Mouse (Mus musculus): ENCODE data around the gene Leng1. TPM values are rescaled to one million over a fixed set of nuclear protein-coding genes. Genes with fewer than 3 reads are reported as not detected.
"Not testable (repeated sequence)": the region's sequence is repeated elsewhere in the genome, so short reads cannot be mapped to it uniquely, and the experiment has no call there.

The Leng1 gene
- polyA plus RNA-seq, 1 experiment from 2014 or later, result 16.3 TPM

DNA sequence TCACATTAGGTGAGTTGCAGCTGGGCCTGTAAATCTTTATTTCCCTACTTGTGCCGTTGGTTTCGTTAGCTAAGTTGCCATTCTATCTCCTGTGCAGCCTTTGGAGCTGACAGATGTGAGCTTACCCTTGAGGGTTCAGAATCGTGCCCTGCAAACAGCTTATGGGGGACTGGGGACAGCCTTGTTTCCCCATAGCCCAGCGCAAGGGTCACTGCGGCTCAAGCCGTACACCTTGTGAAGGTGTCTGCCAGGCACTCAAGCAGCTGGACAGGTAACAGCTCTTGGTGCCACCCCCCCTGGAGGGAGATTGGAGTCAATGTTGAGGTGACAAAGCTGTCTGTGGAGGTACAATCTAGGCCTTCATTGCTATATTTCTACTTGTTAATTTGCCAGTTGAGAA lies 40.3 kb upstream of the Leng1 start:
- H3K4me2 ChIP-seq, result peak overlapping the region; percentile 92
- H3K4me3 ChIP-seq (ENCODE audit: low read depth, low read length), result peak overlapping the region; percentile 78
- H3K27me3 ChIP-seq (ENCODE audit: control insufficient read depth, insufficient read depth, low read length), result no peaks in the 10 kb centered on the region
- H3K9ac ChIP-seq (ENCODE audit: low read depth, low read length), result peak overlapping the region; percentile 87
- no peak overlapping the region for H3K27ac ChIP-seq (ENCODE audit: low read depth, low read length)
- 37% methylated on average over 6 of the region's 6 CpGs for WGBS (ENCODE audit: insufficient replicate concordance)
- peaks cover 5% of the 10 kb centered on the region for H3K36me3 ChIP-seq (ENCODE audit: control insufficient read depth, insufficient read depth, low read length)
- ATAC-seq (replicated peaks; ENCODE audit: insufficient number of reproducible peaks, low FRiP score, low TSS enrichment), result no peak
- peaks cover 8% of the 10 kb centered on the region for H3K4me1 ChIP-seq (ENCODE audit: control insufficient read depth, insufficient read depth, low read length)
- H3K9me3 ChIP-seq (replicated peaks; ENCODE audit: control insufficient read depth, low read length), result no peaks in the 10 kb centered on the region

DNA sequence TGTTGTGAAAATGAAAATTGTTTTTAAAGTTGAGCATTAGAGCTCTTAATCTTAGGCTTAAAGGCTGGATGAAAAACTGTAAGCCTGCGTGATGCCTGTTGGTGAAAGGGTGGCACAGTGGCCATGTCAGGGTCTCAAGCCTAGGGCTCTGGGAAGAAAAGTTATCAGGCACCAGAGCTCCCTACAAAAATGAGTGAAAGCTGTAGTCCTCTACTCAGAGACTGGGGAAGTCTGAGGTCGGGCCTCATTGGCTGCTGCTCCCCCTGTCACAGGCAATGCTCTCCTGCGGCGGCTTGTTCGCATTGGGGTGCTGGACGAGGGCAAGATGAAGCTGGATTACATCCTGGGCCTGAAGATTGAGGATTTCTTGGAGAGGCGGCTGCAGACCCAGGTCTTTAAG lies 39.8 kb upstream of the Leng1 start:
- peak overlapping the region; percentile 78 for H3K4me3 ChIP-seq (ENCODE audit: low read depth, low read length)
- not testable (repeated sequence) for H3K27me3 ChIP-seq (ENCODE audit: control insufficient read depth, insufficient read depth, low read length); H3K36me3 ChIP-seq (ENCODE audit: control insufficient read depth, insufficient read depth, low read length); ATAC-seq (replicated peaks; ENCODE audit: insufficient number of reproducible peaks, low FRiP score, low TSS enrichment); H3K4me1 ChIP-seq (ENCODE audit: control insufficient read depth, insufficient read depth, low read length); H3K9me3 ChIP-seq (replicated peaks; ENCODE audit: control insufficient read depth, low read length)
- H3K9ac ChIP-seq (ENCODE audit: low read depth, low read length), result peak overlapping the region; percentile 87
- WGBS (ENCODE audit: insufficient replicate concordance), result 8% methylated on average over 6 of the region's 7 CpGs
- peak overlapping the region; percentile 88 for H3K27ac ChIP-seq (ENCODE audit: low read depth, low read length)
- peak overlapping the region; percentile 92 for H3K4me2 ChIP-seq

DNA sequence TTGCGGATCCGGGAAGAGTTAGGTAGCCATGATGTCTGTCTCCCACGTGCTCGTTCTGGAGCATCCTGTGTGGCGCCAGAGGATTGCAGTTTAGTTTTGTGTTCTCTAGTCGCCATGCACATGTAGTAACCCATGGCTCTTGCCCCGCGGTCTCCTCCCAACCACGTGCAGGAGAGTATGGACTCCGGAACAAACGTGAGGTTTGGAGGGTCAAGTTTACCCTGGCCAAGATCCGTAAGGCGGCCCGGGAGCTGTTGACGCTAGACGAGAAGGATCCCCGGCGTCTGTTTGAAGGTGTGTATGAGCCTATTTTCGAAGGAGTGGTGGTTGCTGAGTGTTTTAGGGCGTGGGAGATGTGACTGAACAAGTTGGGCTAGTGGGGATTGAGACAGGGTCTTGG lies 38.8 kb upstream of the Leng1 start:
- H3K4me3 ChIP-seq (ENCODE audit: low read depth, low read length), result peak overlapping the region; percentile 78
- H3K27me3 ChIP-seq (ENCODE audit: control insufficient read depth, insufficient read depth, low read length), result no peaks in the 10 kb centered on the region
- peak overlapping the region; percentile 87 for H3K9ac ChIP-seq (ENCODE audit: low read depth, low read length)
- H3K9me3 ChIP-seq (replicated peaks; ENCODE audit: control insufficient read depth, low read length), result no peaks in the 10 kb centered on the region
- H3K4me1 ChIP-seq (ENCODE audit: control insufficient read depth, insufficient read depth, low read length), result peaks cover 8% of the 10 kb centered on the region
- 0 out of 2 replicates have a peak, but pooled peaks have one; percentile 10 for ATAC-seq (replicated peaks; ENCODE audit: insufficient number of reproducible peaks, low FRiP score, low TSS enrichment)
- H3K27ac ChIP-seq (ENCODE audit: low read depth, low read length), result peak overlapping the region; percentile 88
- peaks cover 9% of the 10 kb centered on the region for H3K36me3 ChIP-seq (ENCODE audit: control insufficient read depth, insufficient read depth, low read length)
- under 1% methylated on average over 20 of the region's 20 CpGs for WGBS (ENCODE audit: insufficient replicate concordance)
- H3K4me2 ChIP-seq, result peak overlapping the region; percentile 92

DNA sequence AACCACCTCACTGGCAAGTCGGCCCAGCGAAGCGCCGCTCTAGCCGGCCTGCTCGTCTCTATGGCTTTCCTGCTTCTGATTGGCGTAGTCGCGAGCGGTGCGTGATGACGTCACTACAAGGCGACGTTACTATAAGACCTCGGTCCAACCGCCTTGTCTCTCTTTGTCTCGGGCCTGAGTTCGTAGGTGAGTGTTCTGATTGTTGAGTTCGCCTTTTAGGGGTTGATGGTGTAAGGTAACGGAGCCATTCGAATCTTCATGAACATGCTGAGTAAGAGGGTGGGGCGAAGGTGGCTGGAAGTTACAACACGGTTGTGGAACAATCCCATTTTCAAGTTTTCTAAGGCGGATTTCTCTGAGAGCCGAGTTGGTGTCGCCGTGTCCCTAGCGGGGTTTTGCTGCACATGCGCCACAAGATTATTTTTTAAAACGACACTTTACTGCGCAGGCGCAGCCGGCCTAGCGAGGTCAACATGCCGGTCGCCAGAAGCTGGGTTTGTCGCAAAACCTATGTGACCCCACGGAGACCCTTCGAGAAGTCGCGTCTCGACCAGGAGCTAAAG lies 38.3 kb upstream of the Leng1 start, which contains the start of gene Rps9:
TSS of gene Rps9 (plus strand) at position 115 of the 563 bp plus-strand sequence.
- WGBS (ENCODE audit: insufficient replicate concordance), result 2% methylated on average over 42 of the region's 42 CpGs

DNA sequence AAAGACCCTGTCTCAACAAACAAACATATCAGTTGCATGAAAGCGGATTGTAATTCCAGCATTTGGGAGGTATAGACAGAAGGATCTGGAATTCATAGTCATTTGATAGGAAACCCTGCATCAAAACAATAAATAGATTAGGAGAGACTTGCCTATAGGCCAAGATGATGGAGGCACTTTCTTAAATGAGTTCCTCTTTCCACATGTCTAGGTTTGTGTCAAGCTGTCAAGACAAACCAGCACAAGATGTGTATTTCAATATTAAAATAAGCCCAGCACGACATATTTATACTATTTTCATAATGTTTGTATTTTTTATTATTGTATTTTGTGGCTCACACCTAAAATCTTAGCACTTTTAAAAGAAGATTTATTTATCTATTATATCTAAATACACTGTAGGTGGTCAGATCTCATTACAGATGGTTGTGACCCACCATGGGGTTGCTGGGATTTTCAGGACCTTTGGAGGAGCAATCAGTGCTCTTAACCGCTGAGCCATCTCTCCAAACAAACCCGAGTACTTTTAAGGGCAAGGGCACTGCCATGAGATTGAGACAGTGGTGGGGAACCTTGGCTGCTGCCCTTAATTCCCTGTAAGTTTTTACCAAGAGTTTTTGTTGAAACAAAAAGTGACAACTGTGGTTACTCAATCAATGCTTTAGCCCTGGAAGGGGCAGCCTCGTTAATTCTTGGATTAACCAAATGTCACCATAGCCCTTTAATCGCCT lies 37.7 kb upstream of the Leng1 start:
- H3K27ac ChIP-seq (ENCODE audit: low read depth, low read length), result peak overlapping the region; percentile 88; the same call in 1 of the 2 replicates
- peak overlapping the region; percentile 92 for H3K4me2 ChIP-seq
- H3K27me3 ChIP-seq (ENCODE audit: control insufficient read depth, insufficient read depth, low read length), result no peaks in the 10 kb centered on the region
- no peaks in the 10 kb centered on the region for H3K9me3 ChIP-seq (replicated peaks; ENCODE audit: control insufficient read depth, low read length)
- peak; percentile 11; the same call in 1 of the 2 replicates for ATAC-seq (replicated peaks; ENCODE audit: insufficient number of reproducible peaks, low FRiP score, low TSS enrichment)
- peak overlapping the region; percentile 87 for H3K9ac ChIP-seq (ENCODE audit: low read depth, low read length)
- H3K4me3 ChIP-seq (ENCODE audit: low read depth, low read length), result peak overlapping the region; percentile 78
- H3K36me3 ChIP-seq (ENCODE audit: control insufficient read depth, insufficient read depth, low read length), result peaks cover 18% of the 10 kb centered on the region
- H3K4me1 ChIP-seq (ENCODE audit: control insufficient read depth, insufficient read depth, low read length), result peaks cover 8% of the 10 kb centered on the region
- WGBS (ENCODE audit: insufficient replicate concordance), result 20% methylated on average over 6 of the region's 6 CpGs

More for the DNA sequence above, 38.3 kb upstream of the Leng1 start, which contains the start of gene Rps9:
- Histone ChIP-seq H3K36me3 (ENCODE audit: control insufficient read depth, insufficient read depth, low read length) (peaks cover 13% of the 10 kb centered on the region), H3K4me2 (peak within 1 kb of the TSS; percentile 92), H3K4me1 (ENCODE audit: control insufficient read depth, insufficient read depth, low read length) (peaks cover 8% of the 10 kb centered on the region), H3K9ac (ENCODE audit: low read depth, low read length) (peak within 1 kb of the TSS; percentile 87), H3K27me3 (ENCODE audit: control insufficient read depth, insufficient read depth, low read length) (no peaks in the 10 kb centered on the region), H3K4me3 (ENCODE audit: low read depth, low read length) (peak within 1 kb of the TSS; percentile 78), H3K9me3 (replicated peaks; ENCODE audit: control insufficient read depth, low read length) (no peaks in the 10 kb centered on the region), H3K27ac (ENCODE audit: low read depth, low read length) (peak within 1 kb of the TSS; percentile 88)
- ATAC-seq (replicated peaks; ENCODE audit: insufficient number of reproducible peaks, low FRiP score, low TSS enrichment), result peak; percentile 91

DNA sequence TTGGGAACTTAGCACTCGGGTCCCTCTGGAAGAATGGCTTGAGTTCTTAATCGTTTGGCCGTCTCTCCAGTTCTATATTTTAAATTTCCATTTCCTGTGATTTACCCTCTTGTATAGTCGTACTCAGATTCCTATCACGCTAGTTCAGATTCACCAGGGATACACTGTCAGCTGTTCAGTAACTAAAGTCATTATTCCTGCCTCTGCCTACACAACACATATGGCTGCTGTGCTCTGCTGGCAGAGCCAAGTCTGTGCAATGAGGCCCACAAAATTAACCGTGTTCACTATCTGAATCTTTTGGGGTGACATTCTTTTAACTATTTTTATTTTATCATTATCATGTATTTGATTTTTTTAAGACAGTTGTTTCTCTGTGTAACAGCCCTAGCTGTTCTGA lies 32.8 kb upstream of the Leng1 start:
- 88% methylated on average over 6 of the region's 6 CpGs for WGBS (ENCODE audit: insufficient replicate concordance)
- Histone ChIP-seq H3K27me3 (ENCODE audit: control insufficient read depth, insufficient read depth, low read length) (no peaks in the 10 kb centered on the region), H3K4me1 (ENCODE audit: control insufficient read depth, insufficient read depth, low read length) (no peaks in the 10 kb centered on the region; the same call in 1 of the 2 replicates), H3K4me2 (no peak overlapping the region), H3K4me3 (ENCODE audit: low read depth, low read length) (no peak overlapping the region), H3K9me3 (replicated peaks; ENCODE audit: control insufficient read depth, low read length) (no peaks in the 10 kb centered on the region), H3K27ac (ENCODE audit: low read depth, low read length) (no peak overlapping the region), H3K9ac (ENCODE audit: low read depth, low read length) (no peak overlapping the region), H3K36me3 (ENCODE audit: control insufficient read depth, insufficient read depth, low read length) (peaks cover 17% of the 10 kb centered on the region)
- no peak for ATAC-seq (replicated peaks; ENCODE audit: insufficient number of reproducible peaks, low FRiP score, low TSS enrichment)

DNA sequence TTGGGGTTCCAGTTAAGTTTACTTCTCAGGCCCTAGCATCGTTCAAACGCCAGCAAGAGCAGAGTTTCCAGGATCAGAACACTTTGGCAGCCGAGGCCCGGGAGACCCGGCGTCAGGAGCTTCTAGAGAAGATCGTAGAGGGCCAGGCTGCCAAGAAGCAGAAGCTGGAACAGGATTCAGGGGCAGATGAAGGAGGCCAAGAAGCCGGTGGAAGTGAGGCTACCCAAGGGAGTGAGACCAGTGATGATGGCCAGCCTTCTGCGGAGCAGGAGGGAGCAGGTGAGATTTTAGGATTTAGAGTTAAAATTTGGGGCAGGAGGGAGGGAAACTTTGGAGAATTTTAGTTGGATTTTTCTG lies 29.3 kb upstream of the Leng1 start:
- not testable (repeated sequence) for H3K27me3 ChIP-seq (ENCODE audit: control insufficient read depth, insufficient read depth, low read length); H3K9me3 ChIP-seq (replicated peaks; ENCODE audit: control insufficient read depth, low read length); ATAC-seq (replicated peaks; ENCODE audit: insufficient number of reproducible peaks, low FRiP score, low TSS enrichment)
- H3K4me3 ChIP-seq (ENCODE audit: low read depth, low read length), result peak overlapping the region; percentile 78
- H3K4me2 ChIP-seq, result peak overlapping the region; percentile 96
- H3K9ac ChIP-seq (ENCODE audit: low read depth, low read length), result peak overlapping the region; percentile 85
- 4% methylated on average over 9 of the region's 9 CpGs for WGBS (ENCODE audit: insufficient replicate concordance)
- H3K27ac ChIP-seq (ENCODE audit: low read depth, low read length), result peak overlapping the region; percentile 97
- peaks cover 15% of the 10 kb centered on the region for H3K36me3 ChIP-seq (ENCODE audit: control insufficient read depth, insufficient read depth, low read length)
- peaks cover 12% of the 10 kb centered on the region for H3K4me1 ChIP-seq (ENCODE audit: control insufficient read depth, insufficient read depth, low read length)

DNA sequence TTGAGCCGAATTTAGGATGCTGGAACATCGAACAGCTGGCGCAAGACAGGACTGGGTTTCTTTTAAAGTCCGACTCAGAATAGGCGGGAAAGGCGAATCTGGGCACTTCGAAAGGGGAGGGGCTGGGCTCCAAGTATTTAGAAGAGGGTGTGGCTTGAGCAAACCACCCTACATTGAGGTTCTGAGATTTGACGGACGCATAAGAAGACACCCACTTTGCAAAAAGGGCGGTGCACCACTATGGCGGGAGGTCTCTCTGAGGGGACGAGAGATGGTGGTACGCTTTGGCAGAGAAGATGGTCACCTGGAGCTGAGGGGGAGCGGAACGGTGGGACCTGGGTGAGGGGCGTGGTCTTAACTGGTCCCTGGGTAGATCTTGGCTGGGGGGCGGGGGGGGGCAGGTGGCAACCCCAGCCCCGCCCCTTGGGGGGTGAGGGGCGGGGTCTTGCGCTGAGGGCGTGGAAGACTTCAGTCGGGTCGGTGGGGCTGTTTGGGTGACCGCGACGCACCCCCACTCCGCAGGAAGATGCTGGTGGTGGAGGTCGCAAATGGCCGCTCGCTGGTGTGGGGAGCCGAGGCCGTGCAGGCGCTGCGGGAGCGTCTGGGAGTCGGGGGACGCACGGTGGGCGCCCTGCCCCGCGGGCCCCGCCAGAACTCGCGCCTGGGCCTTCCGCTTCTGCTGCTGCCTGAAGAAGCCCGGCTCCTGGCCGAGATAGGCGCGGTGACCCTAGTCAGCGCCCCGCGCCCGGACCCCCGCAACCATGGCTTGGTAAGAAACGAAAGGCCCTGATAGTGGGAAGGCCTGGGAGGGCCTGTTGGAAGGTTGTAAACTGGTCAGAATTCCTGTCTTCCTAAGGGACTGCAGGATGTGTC lies 28.7 kb upstream of the Leng1 start:
- Histone ChIP-seq H3K4me1 (ENCODE audit: control insufficient read depth, insufficient read depth, low read length) (peaks cover 12% of the 10 kb centered on the region), H3K4me2 (peak overlapping the region; percentile 96), H3K9ac (ENCODE audit: low read depth, low read length) (peak overlapping the region; percentile 85), H3K4me3 (ENCODE audit: low read depth, low read length) (peak overlapping the region; percentile 78), H3K9me3 (replicated peaks; ENCODE audit: control insufficient read depth, low read length) (no peaks in the 10 kb centered on the region), H3K27ac (ENCODE audit: low read depth, low read length) (peak overlapping the region; percentile 97), H3K27me3 (ENCODE audit: control insufficient read depth, insufficient read depth, low read length) (no peaks in the 10 kb centered on the region), H3K36me3 (ENCODE audit: control insufficient read depth, insufficient read depth, low read length) (peaks cover 12% of the 10 kb centered on the region)
- WGBS (ENCODE audit: insufficient replicate concordance), result under 1% methylated on average over 48 of the region's 55 CpGs
- peak; percentile 60 for ATAC-seq (replicated peaks; ENCODE audit: insufficient number of reproducible peaks, low FRiP score, low TSS enrichment)

Data from heart, embryonic 11.5 days (tissue).